Mouse (Mus musculus): ENCODE results near the gene Ankrd2. TPM values are rescaled to one million over a fixed set of nuclear protein-coding genes. Genes with fewer than 3 reads are reported as not detected.

Gene Ankrd2
- polyA plus RNA-seq, 1 experiment from 2014 or later = 0.11 TPM

DNA sequence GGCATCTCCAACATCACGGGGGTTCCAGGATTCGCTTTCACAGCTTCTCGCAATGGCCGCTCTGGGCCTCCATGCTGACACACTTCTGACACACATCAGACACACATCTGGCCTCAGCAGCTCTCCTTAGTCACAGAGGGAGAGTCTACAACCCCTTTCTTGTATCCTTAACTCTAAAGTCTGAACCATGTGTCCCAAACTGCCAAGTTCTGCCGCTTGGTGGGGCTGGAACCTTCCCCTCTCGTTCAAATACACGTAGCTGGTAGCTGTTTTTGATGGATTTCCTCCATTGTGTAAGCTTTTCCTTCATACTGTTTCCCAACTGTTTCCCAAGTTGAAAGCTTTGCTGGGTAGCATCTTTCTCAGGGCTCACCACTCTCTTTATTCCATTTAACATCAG is 35.4 kb downstream of the Ankrd2 start:
- Histone ChIP-seq H3K9me3 (replicated peaks; ENCODE audit: low read length) (no peaks in the 10 kb centered on the region), H3K4me2 (ENCODE audit: low read length) (no peak overlapping the region), H3K27ac (peak overlapping the region; percentile 25; the same call in 1 of the 2 replicates), H3K9ac (ENCODE audit: low read depth, low read length) (no peak overlapping the region), H3K27me3 (ENCODE audit: insufficient read depth, low read length) (no peaks in the 10 kb centered on the region), H3K4me3 (replicated peaks; ENCODE audit: low read depth, low read length) (no peak overlapping the region), H3K4me1 (replicated peaks; ENCODE audit: insufficient read depth, low read length) (0 out of 2 replicates have a peak, but pooled peaks cover 3% of the 10 kb centered on the region), H3K36me3 (ENCODE audit: insufficient read depth, low read length) (0 out of 2 replicates have a peak, but pooled peaks cover 6% of the 10 kb centered on the region)
- ATAC-seq (replicated peaks; ENCODE audit: low FRiP score, low read depth) (no peak), DNase-seq (ENCODE audit: low spot score) (no peak)
- peak; percentile 46; the same call in 1 of the 2 replicates for TF ChIP-seq CTCF (IDR thresholded peaks at IDR 0.05; ENCODE audit: low read depth)
- 76% methylated on average over 7 of the region's 7 CpGs for WGBS

GRCm38 (mm10) chr19:42071886-42072608 is 36.2 kb downstream of the Ankrd2 start:
- Histone ChIP-seq H3K4me2 (ENCODE audit: low read length) (no peak overlapping the region), H3K36me3 (ENCODE audit: insufficient read depth, low read length) (0 out of 2 replicates have a peak, but pooled peaks cover 6% of the 10 kb centered on the region), H3K4me3 (replicated peaks; ENCODE audit: low read depth, low read length) (no peak overlapping the region), H3K27ac (peak overlapping the region; percentile 51; the same call in 1 of the 2 replicates), H3K9ac (ENCODE audit: low read depth, low read length) (no peak overlapping the region), H3K9me3 (replicated peaks; ENCODE audit: low read length) (no peaks in the 10 kb centered on the region), H3K4me1 (replicated peaks; ENCODE audit: insufficient read depth, low read length) (0 out of 2 replicates have a peak, but pooled peaks cover 3% of the 10 kb centered on the region), H3K27me3 (ENCODE audit: insufficient read depth, low read length) (no peaks in the 10 kb centered on the region)
- DNase-seq (ENCODE audit: low spot score) (peak; percentile 27), ATAC-seq (replicated peaks; ENCODE audit: low FRiP score, low read depth) (peak; percentile 75)
- no peak for TF ChIP-seq CTCF (IDR thresholded peaks at IDR 0.05; ENCODE audit: low read depth)
- WGBS = 83% methylated on average over 15 of the region's 15 CpGs

DNA sequence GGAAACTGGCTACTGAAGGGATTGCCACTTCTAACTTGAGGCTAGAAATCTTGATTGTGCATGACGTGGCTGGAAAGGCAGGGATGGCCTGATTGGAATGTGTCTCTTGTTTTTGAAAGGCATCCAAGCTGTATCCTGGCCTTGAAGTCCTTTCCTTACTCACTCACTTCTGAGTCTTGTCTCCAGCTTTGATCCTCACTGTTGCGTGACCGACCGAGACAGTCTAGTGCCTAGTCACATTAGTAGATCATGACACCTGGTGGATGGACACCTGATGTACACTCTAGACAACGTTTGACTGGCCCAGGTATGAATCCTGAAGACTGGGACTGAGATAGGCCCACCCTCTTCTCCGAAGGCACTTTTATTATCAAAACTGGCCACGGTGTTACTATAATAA is 37.0 kb downstream of the Ankrd2 start:
- Histone ChIP-seq H3K36me3 (ENCODE audit: insufficient read depth, low read length) (0 out of 2 replicates have a peak, but pooled peaks cover 6% of the 10 kb centered on the region), H3K27ac (peak overlapping the region; percentile 51; the same call in 1 of the 2 replicates), H3K9ac (ENCODE audit: low read depth, low read length) (no peak overlapping the region), H3K4me2 (ENCODE audit: low read length) (no peak overlapping the region), H3K27me3 (ENCODE audit: insufficient read depth, low read length) (no peaks in the 10 kb centered on the region), H3K4me1 (replicated peaks; ENCODE audit: insufficient read depth, low read length) (0 out of 2 replicates have a peak, but pooled peaks cover 3% of the 10 kb centered on the region), H3K4me3 (replicated peaks; ENCODE audit: low read depth, low read length) (no peak overlapping the region), H3K9me3 (replicated peaks; ENCODE audit: low read length) (no peaks in the 10 kb centered on the region)
- peak; percentile 62 for TF ChIP-seq CTCF (IDR thresholded peaks at IDR 0.05; ENCODE audit: low read depth)
- DNase-seq (ENCODE audit: low spot score) = peak; percentile 55
- ATAC-seq (replicated peaks; ENCODE audit: low FRiP score, low read depth) = peak; percentile 70
- 56% methylated on average over 7 of the region's 7 CpGs for WGBS

DNA sequence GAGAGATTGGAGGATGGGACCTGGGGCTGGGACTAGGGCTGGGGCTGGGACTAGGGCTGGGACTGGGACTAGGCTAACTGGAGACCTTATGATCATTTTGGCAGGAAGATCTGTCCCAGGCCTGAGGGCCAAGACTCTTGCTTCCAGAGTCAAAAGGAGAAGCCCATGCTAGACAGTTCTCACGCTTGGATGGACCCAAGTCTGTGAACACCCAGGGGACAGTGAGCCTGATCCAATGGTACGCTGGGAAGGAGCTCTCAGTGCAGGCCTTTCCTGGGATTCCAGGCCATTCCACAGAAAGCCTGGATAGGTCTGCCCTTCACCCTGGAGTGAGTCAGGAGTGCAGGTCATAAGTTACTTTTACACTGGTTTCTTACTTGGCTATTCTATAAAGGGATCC is 39.3 kb downstream of the Ankrd2 start:
- TF ChIP-seq CTCF (IDR thresholded peaks at IDR 0.05; ENCODE audit: low read depth) = no peak
- H3K4me3 ChIP-seq (replicated peaks; ENCODE audit: low read depth, low read length) = no peak overlapping the region
- H3K9ac ChIP-seq (ENCODE audit: low read depth, low read length) = no peak overlapping the region
- WGBS = 77% methylated on average over 2 of the region's 2 CpGs
- DNase-seq (ENCODE audit: low spot score) (no peak), ATAC-seq (replicated peaks; ENCODE audit: low FRiP score, low read depth) (peak; percentile 8; the same call in 1 of the 2 replicates)
- no peaks in the 10 kb centered on the region for H3K4me1 ChIP-seq (replicated peaks; ENCODE audit: insufficient read depth, low read length)
- H3K36me3 ChIP-seq (ENCODE audit: insufficient read depth, low read length) = 0 out of 2 replicates have a peak, but pooled peaks cover 6% of the 10 kb centered on the region
- H3K4me2 ChIP-seq (ENCODE audit: low read length) = no peak overlapping the region
- no peaks in the 10 kb centered on the region for H3K27me3 ChIP-seq (ENCODE audit: insufficient read depth, low read length)
- peak overlapping the region; percentile 31; the same call in 1 of the 2 replicates for H3K27ac ChIP-seq
- H3K9me3 ChIP-seq (replicated peaks; ENCODE audit: low read length) = no peaks in the 10 kb centered on the region

DNA sequence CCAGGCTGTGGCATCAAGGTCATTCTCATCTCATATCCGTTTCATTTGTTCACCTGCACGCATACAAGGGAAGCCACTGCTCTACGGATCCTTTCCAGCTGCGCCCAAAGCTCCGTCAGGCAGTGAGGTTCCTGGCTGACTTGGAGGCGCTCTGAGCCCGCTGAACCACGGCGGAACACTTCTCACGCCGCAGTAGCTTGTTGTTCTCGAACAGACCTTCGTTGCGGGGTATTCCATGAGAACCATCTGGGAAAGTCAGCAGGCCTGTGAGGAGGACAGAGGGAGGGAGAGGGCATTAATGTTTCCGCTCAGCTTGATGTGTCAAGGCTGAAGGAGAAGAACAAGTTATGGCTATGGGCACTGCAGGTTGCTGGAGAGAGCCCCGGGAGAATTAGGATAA is 40.2 kb downstream of the Ankrd2 start:
- no peak overlapping the region for H3K9ac ChIP-seq (ENCODE audit: low read depth, low read length)
- 80% methylated on average over 16 of the region's 16 CpGs for WGBS
- no peak overlapping the region for H3K4me2 ChIP-seq (ENCODE audit: low read length)
- DNase-seq (ENCODE audit: low spot score) (no peak), ATAC-seq (replicated peaks; ENCODE audit: low FRiP score, low read depth) (no peak)
- no peak overlapping the region for H3K4me3 ChIP-seq (replicated peaks; ENCODE audit: low read depth, low read length)
- no peaks in the 10 kb centered on the region for H3K9me3 ChIP-seq (replicated peaks; ENCODE audit: low read length)
- H3K27ac ChIP-seq = no peak overlapping the region
- no peak for TF ChIP-seq CTCF (IDR thresholded peaks at IDR 0.05; ENCODE audit: low read depth)
- H3K4me1 ChIP-seq (replicated peaks; ENCODE audit: insufficient read depth, low read length) = no peaks in the 10 kb centered on the region
- H3K27me3 ChIP-seq (ENCODE audit: insufficient read depth, low read length) = no peaks in the 10 kb centered on the region
- 0 out of 2 replicates have a peak, but pooled peaks cover 6% of the 10 kb centered on the region for H3K36me3 ChIP-seq (ENCODE audit: insufficient read depth, low read length)

DNA sequence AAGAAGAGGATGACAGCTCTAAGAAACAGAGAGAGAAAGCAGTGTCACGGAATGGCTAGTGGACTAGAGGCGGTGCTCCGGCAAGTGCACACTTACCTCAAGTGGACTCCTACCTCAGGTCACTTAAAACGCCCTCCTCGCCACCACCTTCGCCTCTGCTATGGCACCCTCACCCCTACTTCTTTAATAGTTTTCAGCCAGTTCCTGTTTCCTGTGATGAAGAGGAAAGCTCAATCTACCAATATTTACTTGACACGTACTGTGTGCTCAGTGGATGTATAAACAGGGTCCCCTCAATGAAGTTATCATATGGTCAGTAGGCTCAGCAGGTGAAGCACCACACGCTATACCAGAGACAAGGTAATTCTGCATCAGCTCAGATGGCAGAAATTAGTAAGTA is 42.8 kb downstream of the Ankrd2 start:
- no peak overlapping the region for H3K4me2 ChIP-seq (ENCODE audit: low read length)
- no peak overlapping the region for H3K9ac ChIP-seq (ENCODE audit: low read depth, low read length)
- H3K4me1 ChIP-seq (replicated peaks; ENCODE audit: insufficient read depth, low read length) = no peaks in the 10 kb centered on the region
- H3K36me3 ChIP-seq (ENCODE audit: insufficient read depth, low read length) = 0 out of 2 replicates have a peak, but pooled peaks cover 6% of the 10 kb centered on the region
- TF ChIP-seq CTCF (IDR thresholded peaks at IDR 0.05; ENCODE audit: low read depth) = no peak
- H3K27me3 ChIP-seq (ENCODE audit: insufficient read depth, low read length) = no peaks in the 10 kb centered on the region
- DNase-seq (ENCODE audit: low spot score) (no peak), ATAC-seq (replicated peaks; ENCODE audit: low FRiP score, low read depth) (no peak)
- no peak overlapping the region for H3K4me3 ChIP-seq (replicated peaks; ENCODE audit: low read depth, low read length)
- WGBS = 92% methylated on average over 8 of the region's 8 CpGs
- no peak overlapping the region for H3K27ac ChIP-seq
- no peaks in the 10 kb centered on the region for H3K9me3 ChIP-seq (replicated peaks; ENCODE audit: low read length)
